Mouse (Mus musculus): ENCODE results near the gene Gdap1l1. TPM values are rescaled to one million over a fixed set of nuclear protein-coding genes. Genes with fewer than 3 reads are reported as not detected.

Gene Gdap1l1
- total and polyA plus RNA-seq, 3 experiments: 2.2 to 6.5 (median 4.2) TPM

Other genes starting within 250 kb of the Gdap1l1 start
- gene Tox2, start 235.4 kb upstream of the Gdap1l1 start, total RNA-seq (2021): 1 to 10 TPM; 4.0 to 7.4 TPM
- gene Tox2, start 235.4 kb upstream of the Gdap1l1 start, polyA plus RNA-seq (2012; rRNA removed): 8.0 and 32.8 TPM in 2 replicates
- 1 to 10 TPM; 3.1 to 6.2 TPM for gene Jph2, start 40.5 kb upstream of the Gdap1l1 start, total RNA-seq (2021)
- 8.2 and 8.3 TPM in 2 replicates for gene Jph2, start 40.5 kb upstream of the Gdap1l1 start, polyA plus RNA-seq (2012; rRNA removed)
- 10 to 100 TPM; 29.2 to 49.2 TPM for gene Oser1, start 13.8 kb upstream of the Gdap1l1 start, total RNA-seq (2021)
- gene Oser1, start 13.8 kb upstream of the Gdap1l1 start, polyA plus RNA-seq (2012; rRNA removed): 3.0 TPM in 2 replicates
- gene Fitm2, start 34.2 kb downstream of the Gdap1l1 start, total RNA-seq (2021): 100 to 1,000 TPM in 1 of 2 experiments, 10 to 100 TPM in 1; 88.8 to 102 TPM
- 58.7 and 60.9 TPM in 2 replicates for gene Fitm2, start 34.2 kb downstream of the Gdap1l1 start, polyA plus RNA-seq (2012; rRNA removed)
- not detected for gene R3hdml, start 53.8 kb downstream of the Gdap1l1 start, total RNA-seq (2021)
- gene R3hdml, start 53.8 kb downstream of the Gdap1l1 start, polyA plus RNA-seq (2012; rRNA removed): not detected in 2 replicates
- gene Hnf4a, start 68.3 kb downstream of the Gdap1l1 start, total RNA-seq (2021): 1 to 10 TPM in 1 of 2 experiments, under 1 TPM in 1; 0.14 to 1.1 TPM
- 0.15 TPM in 1 of 2 replicates, not detected in the other for gene Hnf4a, start 68.3 kb downstream of the Gdap1l1 start, polyA plus RNA-seq (2012; rRNA removed)
- 10 to 100 TPM; 25.6 to 27.0 TPM for gene Ttpal, start 163.8 kb downstream of the Gdap1l1 start, total RNA-seq (2021)
- gene Ttpal, start 163.8 kb downstream of the Gdap1l1 start, polyA plus RNA-seq (2012; rRNA removed): 27.3 and 32.3 TPM in 2 replicates
- gene Serinc3, start 206.7 kb downstream of the Gdap1l1 start, total RNA-seq (2021): 100 to 1,000 TPM; 482 to 621 TPM
- gene Serinc3, start 206.7 kb downstream of the Gdap1l1 start, polyA plus RNA-seq (2012; rRNA removed): 402 and 442 TPM in 2 replicates
- gene Pkig, start 219.9 kb downstream of the Gdap1l1 start, total RNA-seq (2021): 10 to 100 TPM; 37.1 to 49.1 TPM
- 146 and 147 TPM in 2 replicates for gene Pkig, start 219.9 kb downstream of the Gdap1l1 start, polyA plus RNA-seq (2012; rRNA removed)